Mouse (Mus musculus) testis, adult 2 months (tissue): ENCODE measurements around the gene Ddx27. TPM values are rescaled to one million over a fixed set of nuclear protein-coding genes. Genes with fewer than 3 reads are reported as not detected.

Source experiments
- H3K27ac ChIP-seq: fragments of 200-500 bp; 2 replicates; pipeline ENCODE4 v1.5.1; 2012; ENCODE audit warnings: low read depth, low read length; ENCODE audit not compliant: control insufficient read depth, insufficient read depth
- H3K27me3 ChIP-seq: fragments of 200-500 bp; 2 replicates; pipeline ENCODE4 v1.6.1; 2012; ENCODE audit warnings: mild to moderate bottlenecking, low read length, moderate library complexity; ENCODE audit not compliant: control insufficient read depth, insufficient read depth
- H3K36me3 ChIP-seq: fragments of 200-500 bp; 2 replicates; pipeline ENCODE4 v1.6.1; 2012; ENCODE audit warnings: mild to moderate bottlenecking, low read length; ENCODE audit not compliant: control insufficient read depth, insufficient read depth
- H3K4me1 ChIP-seq: fragments of 200-500 bp; 2 replicates; pipeline ENCODE4 v1.6.1; 2012; ENCODE audit warnings: low read length; ENCODE audit not compliant: control insufficient read depth, insufficient read depth
- H3K4me3 ChIP-seq: fragments of 200-500 bp; 2 replicates; pipeline ENCODE4 v1.5.1; 2012; ENCODE audit warnings: low read depth, mild to moderate bottlenecking, low read length, moderate library complexity, mixed read lengths; ENCODE audit not compliant: control insufficient read depth
- CTCF ChIP-seq: fragments of 200-500 bp; IDR thresholded peaks from 2 replicates; pipeline ENCODE4 v1.5.1; 2012; ENCODE audit warnings: low read depth, mild to moderate bottlenecking, inconsistent platforms, low read length, moderate library complexity; ENCODE audit not compliant: control insufficient read depth, insufficient read depth, insufficient replicate concordance
- POLR2A ChIP-seq: fragments of 200-500 bp; IDR thresholded peaks from 2 replicates; pipeline ENCODE4 v1.6.1; 2012; ENCODE audit warnings: low read depth, mild to moderate bottlenecking, inconsistent platforms, low read length, moderate library complexity; ENCODE audit not compliant: control insufficient read depth
- polyA plus RNA-seq: library from polyadenylated mRNA; depleted of rRNA; stranded (reverse); fragments of >200 nt; gene quantifications from 2 replicates; pipeline ENCODE4 v1.2.3, GENCODE M21; 2012

Ddx27 gene
- polyA plus RNA-seq, 1 experiment, result 17.5 TPM

DNA sequence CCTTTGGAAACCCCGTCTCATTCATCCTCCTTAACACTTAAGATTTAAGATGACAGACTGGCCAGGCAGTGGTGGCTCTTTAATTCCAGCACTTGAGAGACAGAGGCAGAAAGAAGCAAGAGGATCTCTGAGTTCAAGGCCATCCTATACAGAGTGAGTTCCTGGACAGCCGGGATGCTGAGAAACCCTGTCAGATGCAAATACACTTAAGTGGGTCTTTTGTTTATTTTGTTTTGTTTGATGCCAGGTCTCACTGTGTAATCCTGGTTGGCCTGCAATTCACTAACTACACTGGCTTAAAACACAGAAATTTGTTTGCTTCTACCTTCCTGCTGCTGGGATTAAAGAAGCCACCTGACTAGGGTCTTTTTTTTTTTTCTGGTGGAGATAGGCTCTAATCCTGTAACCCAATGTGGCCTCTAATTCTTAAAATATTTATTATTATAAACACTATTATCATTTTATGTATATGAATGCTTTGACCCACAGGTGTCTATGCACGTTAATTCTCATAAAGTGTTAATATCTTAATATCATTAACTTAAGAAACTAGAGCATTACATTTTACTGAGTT lies 43.9 kb downstream of the Ddx27 start:
- H3K4me3 ChIP-seq, result no peak overlapping the region
- no peak for TF ChIP-seq POLR2A
- no peak for TF ChIP-seq CTCF
- no peak overlapping the region for H3K27ac ChIP-seq
- H3K4me1 ChIP-seq, result peaks cover 9% of the 10 kb centered on the region
- H3K27me3 ChIP-seq, result no peaks in the 10 kb centered on the region
- H3K36me3 ChIP-seq, result peaks cover 1% of the 10 kb centered on the region; the same call in 1 of the 2 replicates

DNA sequence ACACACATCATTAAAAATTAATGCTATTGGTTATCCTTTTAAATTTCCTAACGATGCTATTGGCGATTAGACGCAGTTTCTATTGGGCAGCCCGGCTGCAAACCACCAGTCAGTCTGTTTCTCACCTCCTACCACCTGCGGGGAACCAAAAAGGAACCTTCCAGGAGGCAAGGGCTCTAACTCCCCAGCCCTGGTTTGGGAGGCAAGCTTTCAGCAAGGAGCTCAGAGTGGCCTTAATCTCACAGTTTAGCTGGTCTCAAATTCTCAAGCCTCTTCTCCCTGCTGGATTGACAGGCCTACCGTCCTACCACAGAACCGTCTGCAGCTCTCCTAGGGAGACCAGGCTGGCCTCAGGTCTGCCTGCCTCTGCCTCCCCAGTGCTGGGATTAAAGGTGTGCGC lies 44.5 kb downstream of the Ddx27 start:
- Histone ChIP-seq H3K27ac (no peak overlapping the region; the same call in 1 of the 2 replicates), H3K36me3 (peaks cover 1% of the 10 kb centered on the region; the same call in 1 of the 2 replicates), H3K4me3 (no peak overlapping the region), H3K4me1 (peaks cover 9% of the 10 kb centered on the region), H3K27me3 (no peaks in the 10 kb centered on the region)
- TF ChIP-seq POLR2A (no peak), CTCF (no peak)

DNA sequence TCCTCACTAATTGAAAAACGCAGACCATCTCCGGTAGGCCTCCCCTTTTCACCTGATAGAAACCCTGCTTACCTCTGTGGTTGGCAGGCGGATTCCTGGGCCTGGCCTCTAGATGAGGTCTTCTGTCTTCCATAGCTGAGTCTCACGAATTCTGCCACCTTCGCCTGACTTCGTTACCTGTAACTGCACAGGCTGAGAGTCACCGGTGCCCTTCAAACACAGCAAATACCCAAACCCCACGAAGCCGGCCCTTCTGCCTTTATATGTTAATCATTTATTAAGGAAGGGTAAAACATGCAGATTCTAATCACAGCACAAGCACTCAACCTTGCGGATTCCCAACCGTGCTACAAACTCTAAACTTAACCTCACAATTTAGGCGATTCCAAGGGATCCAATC lies 45.0 kb downstream of the Ddx27 start:
- Histone ChIP-seq H3K4me1 (peaks cover 9% of the 10 kb centered on the region), H3K27ac (peak overlapping the region; percentile 20), H3K36me3 (peaks cover 1% of the 10 kb centered on the region; the same call in 1 of the 2 replicates), H3K4me3 (no peak overlapping the region), H3K27me3 (no peaks in the 10 kb centered on the region)
- no peak for TF ChIP-seq CTCF
- TF ChIP-seq POLR2A, result no peak

DNA sequence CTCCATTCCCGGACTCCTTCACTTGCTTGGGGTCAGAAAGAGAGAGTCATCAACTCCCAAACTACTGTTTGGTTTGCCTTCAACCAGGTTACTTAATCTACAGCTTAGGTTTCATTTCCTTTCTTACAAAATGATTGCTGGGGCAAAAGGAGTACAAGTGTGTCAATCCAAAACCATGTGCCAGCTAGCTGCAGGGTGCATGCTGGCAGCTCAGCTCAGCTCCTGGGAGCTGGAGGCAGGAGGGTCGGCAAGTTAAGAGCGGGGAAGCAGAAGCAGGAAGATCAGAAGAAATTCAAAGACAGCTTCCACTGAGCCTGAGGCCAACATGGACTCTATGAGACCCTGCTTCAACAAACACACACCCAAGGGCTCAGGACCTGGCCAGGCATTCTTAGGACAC lies 45.4 kb downstream of the Ddx27 start:
- no peak overlapping the region for H3K4me3 ChIP-seq
- TF ChIP-seq POLR2A, result no peak
- no peak for TF ChIP-seq CTCF
- H3K27ac ChIP-seq, result peak overlapping the region; percentile 64
- peaks cover 1% of the 10 kb centered on the region; the same call in 1 of the 2 replicates for H3K36me3 ChIP-seq
- H3K27me3 ChIP-seq, result no peaks in the 10 kb centered on the region
- peaks cover 9% of the 10 kb centered on the region for H3K4me1 ChIP-seq

DNA sequence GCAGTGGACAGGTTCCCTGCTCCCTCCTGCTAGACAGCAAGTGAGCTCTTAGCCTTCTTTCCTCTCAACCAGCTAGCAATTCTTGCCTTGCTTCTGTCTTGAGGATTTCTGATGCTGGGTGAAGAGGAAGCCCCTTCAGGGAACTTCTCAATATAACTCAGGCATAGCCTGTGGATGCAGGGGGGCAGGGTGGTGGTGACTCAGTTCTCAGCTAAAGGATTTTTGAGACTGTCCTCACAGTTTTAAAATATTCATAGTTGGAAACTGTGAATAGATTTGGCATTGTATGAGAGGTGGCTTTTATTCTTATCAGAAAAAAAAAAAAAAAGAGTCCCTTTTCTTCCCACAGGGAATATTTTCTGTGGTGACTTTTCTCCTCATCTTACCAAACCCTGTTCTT lies 45.8 kb downstream of the Ddx27 start:
- Histone ChIP-seq H3K27ac (peak overlapping the region; percentile 64; the same call in 1 of the 2 replicates), H3K4me1 (peaks cover 9% of the 10 kb centered on the region), H3K36me3 (peaks cover 1% of the 10 kb centered on the region; the same call in 1 of the 2 replicates), H3K4me3 (no peak overlapping the region), H3K27me3 (no peaks in the 10 kb centered on the region)
- TF ChIP-seq POLR2A (no peak), CTCF (no peak)

DNA sequence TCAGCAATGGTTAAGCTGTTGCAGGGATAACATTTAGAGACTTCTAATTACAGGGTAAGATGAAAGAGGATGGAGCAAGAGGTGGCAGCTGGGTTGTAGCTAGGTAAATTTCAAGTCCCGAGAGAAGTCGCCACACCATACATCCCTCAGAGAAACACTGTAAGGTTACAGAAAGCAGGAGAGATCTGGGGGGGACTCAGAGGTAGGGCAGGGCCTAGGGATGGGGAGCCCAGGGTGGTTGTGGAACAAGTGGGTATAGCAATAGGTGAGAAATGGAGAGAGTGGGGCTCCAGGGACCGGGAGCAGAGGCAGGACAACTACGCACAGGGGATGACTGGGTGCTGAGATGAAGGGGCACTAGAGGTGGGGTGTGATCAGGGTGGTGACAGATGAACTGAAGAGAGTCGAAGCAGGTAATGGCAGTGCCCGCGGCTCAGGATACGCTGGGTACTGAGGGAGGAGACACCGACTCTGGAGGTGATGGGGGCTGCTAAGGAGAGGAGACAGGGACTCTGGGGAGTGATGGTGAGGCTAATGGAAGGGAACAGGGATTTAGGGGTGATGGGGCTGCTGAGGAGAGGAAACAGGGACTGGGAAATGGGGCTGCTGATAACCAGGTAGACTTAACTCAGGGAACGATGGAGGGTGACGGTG lies 46.5 kb downstream of the Ddx27 start:
- Histone ChIP-seq H3K27me3 (no peaks in the 10 kb centered on the region), H3K36me3 (peaks cover 1% of the 10 kb centered on the region; the same call in 1 of the 2 replicates)

DNA sequence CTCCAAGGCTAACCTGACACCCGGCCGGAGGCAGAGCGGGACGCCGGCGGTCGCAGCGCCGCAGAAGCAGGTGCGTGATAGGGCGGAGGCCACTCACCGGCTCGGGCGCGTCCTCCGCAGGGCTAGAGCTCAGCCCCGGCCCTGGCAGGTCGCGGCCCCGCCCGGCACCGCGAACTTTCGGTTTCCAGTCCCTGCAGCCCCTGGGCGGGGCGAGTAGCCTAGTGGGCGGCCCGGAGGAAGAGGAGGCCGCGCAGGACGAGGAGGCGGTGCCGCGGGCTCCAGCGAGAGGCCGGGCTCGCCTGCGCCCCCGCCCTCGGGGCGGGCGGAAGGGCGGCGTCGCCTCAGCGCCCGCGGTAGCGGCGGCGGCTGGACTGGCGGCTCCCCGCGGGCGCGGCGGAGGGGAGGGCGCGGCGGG lies 47.5 kb downstream of the Ddx27 start:
- Histone ChIP-seq H3K27me3 (no peaks in the 10 kb centered on the region), H3K36me3 (peaks cover 1% of the 10 kb centered on the region; the same call in 1 of the 2 replicates), H3K4me1 (peaks cover 7% of the 10 kb centered on the region), H3K27ac (peak overlapping the region; percentile 86), H3K4me3 (peak overlapping the region; percentile 95)
- peak; percentile 43; the same call in 1 of the 2 replicates for TF ChIP-seq POLR2A
- TF ChIP-seq CTCF, result no peak

More for the DNA sequence above, 46.5 kb downstream of the Ddx27 start:
- TF ChIP-seq CTCF (no peak), POLR2A (no peak)
- peak overlapping the region; percentile 86 for H3K27ac ChIP-seq
- peak overlapping the region; percentile 95 for H3K4me3 ChIP-seq
- peaks cover 7% of the 10 kb centered on the region for H3K4me1 ChIP-seq
